Mouse (Mus musculus) megakaryocyte, embryonic 14.5 days (primary cell): Measurements from ENCODE around the gene Tshz2. TPM values are rescaled to one million over a fixed set of nuclear protein-coding genes. Genes with fewer than 3 reads are reported as not detected.

Experiments
- H3K27me3 ChIP-seq: replicated peaks from 2 replicates; pipeline ENCODE3; 2012; ENCODE audit warnings: inconsistent platforms
- H3K36me3 ChIP-seq: replicated peaks from 2 replicates; pipeline ENCODE3; 2012; ENCODE audit warnings: low read length, inconsistent platforms, mixed read lengths
- H3K4me1 ChIP-seq: 2 replicates; pipeline ENCODE4 v1.6.1; 2012; ENCODE audit warnings: inconsistent platforms
- H3K4me3 ChIP-seq: replicated peaks from 2 replicates; pipeline ENCODE3; 2012; ENCODE audit warnings: moderate library complexity, mild to moderate bottlenecking, inconsistent platforms
- H3K9me3 ChIP-seq: 2 replicates; pipeline ENCODE4 v1.6.1; 2012; ENCODE audit warnings: inconsistent platforms
- FLI1 ChIP-seq: IDR thresholded peaks from 2 replicates; pipeline ENCODE4 v1.6.1; 2012; ENCODE audit warnings: low read length, inconsistent platforms, mixed read lengths
- GATA1 ChIP-seq: IDR thresholded peaks from 3 replicates; pipeline ENCODE4 v1.6.1; 2012; ENCODE audit warnings: mixed read lengths, low read length, inconsistent platforms, borderline replicate concordance
- polyA plus RNA-seq: library from polyadenylated mRNA; stranded (reverse); fragments of >175 nt; gene quantifications from 2 replicates; pipeline ENCODE4 v1.2.3, GENCODE M21; 2012; ENCODE audit warnings: low replicate concordance; ENCODE audit not compliant: insufficient read depth

Gene Tshz2
- polyA plus RNA-seq, 1 experiment: not detected

DNA sequence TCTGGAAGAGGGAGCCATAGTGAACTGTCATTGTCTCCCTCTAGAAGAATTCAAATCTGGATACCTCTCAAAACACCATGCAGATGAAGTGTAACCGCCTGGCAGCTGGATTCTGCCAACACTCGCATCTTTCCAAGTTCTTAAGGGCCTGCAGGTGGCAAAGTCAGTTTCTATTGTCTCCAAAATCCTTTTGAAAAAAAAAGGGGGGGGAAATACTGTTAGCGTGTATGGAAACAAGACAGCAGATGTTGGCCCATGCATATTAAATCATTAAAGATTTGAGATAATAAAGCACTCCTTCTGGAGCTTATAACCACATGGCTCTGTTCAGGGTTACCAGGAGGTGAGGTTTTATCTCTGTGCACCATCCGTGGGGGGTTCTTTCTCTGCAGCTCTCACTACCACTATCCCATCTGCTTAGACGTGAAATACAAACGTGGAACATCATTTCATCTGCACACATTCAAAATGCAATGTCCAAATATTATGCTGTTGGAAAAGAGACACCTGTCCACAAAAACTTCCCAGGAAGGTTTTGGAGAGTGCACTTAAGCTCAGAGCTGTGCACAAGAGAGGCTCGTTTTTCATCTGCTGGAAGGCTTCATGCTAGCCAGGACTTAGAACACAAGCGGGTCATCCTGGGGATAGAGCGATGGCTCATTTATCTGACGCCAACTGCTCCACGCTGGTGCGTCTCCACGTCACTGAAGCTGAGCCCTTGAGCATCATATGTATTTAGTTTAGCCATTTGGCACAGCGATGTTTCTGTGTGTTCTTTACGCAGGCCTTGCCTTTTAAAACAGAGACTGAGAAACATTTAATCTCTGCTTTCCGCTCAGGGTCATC lies 307.7 kb downstream of the Tshz2 start:
- H3K36me3 ChIP-seq: no peaks in the 10 kb centered on the region
- no peaks in the 10 kb centered on the region for H3K4me1 ChIP-seq
- no peak overlapping the region for H3K4me3 ChIP-seq
- H3K9me3 ChIP-seq: peaks cover 14% of the 10 kb centered on the region; the same call in 1 of the 2 replicates
- no peak for TF ChIP-seq FLI1
- no peaks in the 10 kb centered on the region for H3K27me3 ChIP-seq

DNA sequence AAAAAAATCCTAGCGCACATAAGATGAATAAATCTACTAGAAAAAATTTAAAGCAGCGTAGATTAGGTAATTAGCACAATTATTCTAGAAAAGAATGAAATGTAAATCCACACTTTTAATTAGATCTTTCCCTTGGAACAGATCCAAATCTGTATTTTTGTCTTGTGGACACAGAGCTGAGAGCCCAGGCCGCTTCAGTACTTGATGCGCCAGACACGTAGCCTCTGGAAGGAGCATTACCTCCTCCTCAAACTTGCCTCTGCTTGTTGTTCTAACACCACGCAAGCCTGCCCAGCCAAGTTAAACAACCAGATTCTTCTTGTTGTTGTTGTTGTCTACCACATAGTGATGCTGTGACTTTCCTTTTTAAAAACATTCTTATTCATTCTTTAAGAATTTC lies 310.9 kb downstream of the Tshz2 start:
- no peaks in the 10 kb centered on the region for H3K36me3 ChIP-seq
- H3K27me3 ChIP-seq: no peaks in the 10 kb centered on the region
- H3K4me1 ChIP-seq: no peaks in the 10 kb centered on the region
- TF ChIP-seq FLI1 (no peak), GATA1 (no peak)
- H3K9me3 ChIP-seq: peaks cover 23% of the 10 kb centered on the region
- no peak overlapping the region for H3K4me3 ChIP-seq

DNA sequence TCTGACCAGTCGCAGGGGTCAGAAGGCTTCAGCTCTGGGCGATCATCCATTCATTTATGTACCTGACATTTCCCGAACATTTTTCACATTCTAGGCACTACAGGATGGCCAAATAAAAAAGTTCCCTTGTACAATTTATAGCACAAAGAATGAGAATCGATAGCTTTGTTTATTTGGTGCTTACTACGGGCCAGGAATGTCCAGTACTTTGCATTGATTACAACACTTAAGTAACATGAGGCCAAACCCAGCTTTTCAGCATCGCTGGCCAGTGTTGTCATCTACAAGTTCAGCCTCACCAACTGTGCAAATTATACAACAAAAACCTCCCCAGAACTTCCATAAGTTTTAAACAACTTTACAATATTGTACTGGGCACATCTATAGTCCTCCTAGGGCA lies 315.3 kb downstream of the Tshz2 start:
- Histone ChIP-seq H3K4me3 (no peak overlapping the region), H3K9me3 (peaks cover 12% of the 10 kb centered on the region), H3K4me1 (no peaks in the 10 kb centered on the region), H3K27me3 (no peaks in the 10 kb centered on the region), H3K36me3 (no peaks in the 10 kb centered on the region)
- TF ChIP-seq GATA1 (no peak), FLI1 (no peak)

DNA sequence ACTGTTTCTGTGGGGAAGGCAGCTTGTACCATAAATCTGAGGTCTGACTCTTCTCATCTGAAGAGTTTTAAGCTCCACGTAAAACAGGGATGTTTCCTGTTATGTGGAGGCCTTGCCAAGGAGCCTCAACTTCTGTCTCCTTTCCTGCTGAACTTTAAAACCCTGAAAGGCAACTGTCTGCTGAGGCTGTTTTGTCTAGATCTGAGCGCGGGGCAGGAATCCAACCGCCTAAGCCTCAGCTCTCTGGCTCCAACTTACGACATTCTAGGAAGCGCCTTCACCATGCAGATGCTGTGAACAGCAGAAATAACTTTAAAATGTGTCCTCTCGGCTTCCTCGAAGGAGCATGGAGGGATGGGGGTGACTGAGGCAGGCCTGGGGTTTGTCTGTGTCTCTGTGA lies 318.2 kb downstream of the Tshz2 start:
- Histone ChIP-seq H3K4me3 (no peak overlapping the region), H3K4me1 (no peaks in the 10 kb centered on the region), H3K9me3 (peaks cover 25% of the 10 kb centered on the region), H3K27me3 (no peaks in the 10 kb centered on the region), H3K36me3 (no peaks in the 10 kb centered on the region)
- no peak for TF ChIP-seq FLI1
- TF ChIP-seq GATA1: no peak

DNA sequence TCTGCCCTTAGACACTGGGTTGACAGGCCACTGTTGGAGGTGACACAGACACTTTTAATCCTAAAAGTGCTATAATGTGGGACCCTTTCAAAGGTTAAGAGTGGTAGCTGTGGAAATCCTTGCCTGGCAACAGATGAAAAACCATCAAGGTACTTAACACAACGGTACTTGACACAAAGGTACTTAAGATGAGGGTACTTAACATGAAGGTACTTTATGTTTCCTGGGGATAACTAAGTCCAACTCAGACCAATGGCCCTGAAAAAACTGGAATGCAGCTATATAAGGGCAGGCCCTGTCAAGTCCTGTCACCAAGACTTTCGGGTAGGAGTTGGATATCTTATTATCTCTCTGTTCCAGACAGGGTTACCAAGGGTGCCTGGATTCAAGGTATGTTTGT lies 320.2 kb downstream of the Tshz2 start:
- Histone ChIP-seq H3K27me3 (no peaks in the 10 kb centered on the region), H3K36me3 (no peaks in the 10 kb centered on the region), H3K4me1 (no peaks in the 10 kb centered on the region), H3K4me3 (no peak overlapping the region), H3K9me3 (peaks cover 23% of the 10 kb centered on the region)
- TF ChIP-seq FLI1 (no peak), GATA1 (no peak)

DNA sequence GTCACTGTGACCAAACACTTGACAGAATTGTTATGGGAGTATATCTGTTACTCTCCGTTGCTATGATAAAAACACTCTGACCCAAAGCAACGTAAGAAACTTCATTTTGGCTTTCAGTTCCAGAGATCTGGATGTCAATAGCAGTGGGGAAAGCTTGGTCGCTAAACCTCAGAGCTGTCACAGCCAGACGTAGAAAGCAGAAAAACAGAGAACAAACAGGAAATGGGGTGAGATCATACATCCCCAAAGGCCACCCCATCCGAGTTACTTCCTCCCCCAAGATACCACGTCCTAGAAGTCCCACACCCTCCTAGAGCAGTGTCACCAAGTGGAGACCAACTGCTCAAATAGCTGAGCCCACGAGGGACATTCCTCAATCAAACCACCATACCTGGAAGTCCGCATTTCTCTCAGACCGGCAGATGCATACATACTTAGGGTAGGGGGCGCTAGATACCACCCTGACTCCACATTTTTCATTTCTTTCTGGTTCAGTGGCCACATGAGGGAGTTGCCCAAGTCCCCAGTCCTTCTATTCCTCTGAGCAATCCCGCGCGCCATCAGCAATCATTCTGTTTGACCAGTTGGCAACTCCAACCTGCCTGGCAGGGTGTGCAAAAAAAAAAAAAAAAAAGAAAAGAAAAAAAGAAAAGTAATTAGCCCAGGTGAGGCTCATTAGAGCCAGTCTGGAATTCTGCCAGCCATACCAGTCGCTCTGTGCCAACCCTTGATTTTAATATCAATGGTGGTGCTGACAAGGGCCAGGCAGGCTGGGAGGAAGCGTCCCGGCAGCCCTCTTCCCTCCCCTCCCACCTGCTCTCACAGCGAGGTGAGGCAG lies 326.1 kb downstream of the Tshz2 start:
- no peak for TF ChIP-seq FLI1
- TF ChIP-seq GATA1: no peak
- Histone ChIP-seq H3K4me3 (no peak overlapping the region), H3K36me3 (no peaks in the 10 kb centered on the region), H3K9me3 (peaks cover 28% of the 10 kb centered on the region), H3K4me1 (no peaks in the 10 kb centered on the region), H3K27me3 (no peaks in the 10 kb centered on the region)

DNA sequence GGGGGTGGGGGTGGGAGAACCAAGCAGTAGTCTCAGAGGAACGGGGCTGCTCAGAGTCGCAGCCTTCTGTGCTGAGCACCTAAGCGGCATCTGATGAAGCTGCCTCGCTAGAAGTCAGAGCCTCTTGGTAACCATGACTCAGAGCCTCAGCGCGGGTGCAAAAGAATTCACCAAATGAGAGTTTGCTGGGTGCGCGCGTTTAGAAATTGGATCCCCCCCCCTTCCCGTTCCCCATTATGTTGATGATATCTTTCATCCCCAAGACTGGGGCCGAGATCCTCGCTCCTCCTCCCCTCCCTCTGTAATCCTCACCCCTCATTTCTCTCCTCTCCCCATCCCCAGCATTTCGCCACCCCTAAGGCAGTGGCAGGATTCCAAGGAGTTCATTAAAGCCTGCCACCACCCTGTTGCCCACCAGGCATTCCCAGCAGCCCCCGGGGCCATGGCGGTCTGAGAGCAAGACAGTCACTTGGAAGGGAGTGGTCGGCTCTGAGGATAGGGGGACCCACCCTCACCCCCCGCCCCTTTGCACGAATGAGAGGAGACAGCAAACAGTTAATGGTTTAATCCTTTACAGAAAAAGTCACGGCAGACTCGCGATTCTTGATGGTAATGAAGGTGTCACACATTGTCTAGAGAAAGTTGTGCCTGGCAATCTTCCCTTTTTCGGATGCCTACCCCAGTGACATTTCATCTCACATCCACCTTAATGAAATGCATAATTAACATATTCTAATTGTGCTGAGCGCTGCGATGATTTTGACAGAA lies 328.8 kb downstream of the Tshz2 start:
- Histone ChIP-seq H3K9me3 (peaks cover 17% of the 10 kb centered on the region; the same call in 1 of the 2 replicates), H3K27me3 (no peaks in the 10 kb centered on the region), H3K4me1 (no peaks in the 10 kb centered on the region), H3K4me3 (no peak overlapping the region), H3K36me3 (no peaks in the 10 kb centered on the region)
- TF ChIP-seq GATA1: no peak
- TF ChIP-seq FLI1: no peak

DNA sequence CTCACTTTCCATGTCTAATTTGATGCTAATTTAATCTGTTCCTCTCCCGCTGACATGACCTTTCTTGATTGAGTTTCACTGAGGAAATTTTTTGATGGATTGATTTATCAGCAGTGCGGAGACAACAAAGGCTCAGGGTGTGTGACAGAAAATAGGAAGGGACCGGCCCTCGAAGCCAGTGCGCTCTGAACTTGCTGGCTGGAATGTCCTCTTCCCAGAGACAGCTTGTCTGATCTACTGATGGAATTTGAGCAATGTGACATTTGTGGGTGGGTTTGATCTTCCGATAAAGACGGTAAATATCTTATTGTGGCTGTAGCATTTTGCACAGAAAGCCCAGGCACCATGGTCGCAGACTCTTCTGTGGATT lies 329.4 kb downstream of the Tshz2 start:
- Histone ChIP-seq H3K4me1 (no peaks in the 10 kb centered on the region), H3K4me3 (no peak overlapping the region), H3K9me3 (peaks cover 16% of the 10 kb centered on the region), H3K36me3 (no peaks in the 10 kb centered on the region), H3K27me3 (no peaks in the 10 kb centered on the region)
- TF ChIP-seq FLI1: no peak
- no peak for TF ChIP-seq GATA1

DNA sequence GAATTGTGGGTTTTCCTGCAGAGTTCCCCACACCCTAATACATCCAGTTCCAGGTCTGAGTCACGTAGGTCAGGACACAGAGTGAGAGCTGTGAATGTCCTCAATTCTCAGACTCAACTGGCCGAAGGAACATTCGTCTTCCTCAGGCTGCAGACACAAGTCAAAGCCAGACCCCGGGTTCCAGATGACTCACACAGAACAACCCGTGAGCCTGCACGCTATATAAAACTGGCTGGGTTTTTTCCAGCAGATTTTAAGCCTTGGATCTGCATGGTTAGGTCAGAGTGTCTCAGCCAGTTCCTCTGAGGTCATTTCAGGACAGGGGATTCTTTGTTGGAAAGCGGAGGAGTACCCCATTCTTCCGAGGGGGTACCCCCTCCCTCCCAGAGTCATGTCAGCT lies 330.0 kb downstream of the Tshz2 start:
- Histone ChIP-seq H3K4me1 (no peaks in the 10 kb centered on the region), H3K4me3 (no peak overlapping the region), H3K36me3 (no peaks in the 10 kb centered on the region), H3K27me3 (no peaks in the 10 kb centered on the region), H3K9me3 (peaks cover 22% of the 10 kb centered on the region)
- TF ChIP-seq FLI1 (no peak), GATA1 (no peak)
